Mouse (Mus musculus) kidney, adult 2 months (tissue): Measurements from ENCODE around the gene Pafah1b2. TPM values are rescaled to one million over a fixed set of nuclear protein-coding genes. Genes with fewer than 3 reads are reported as not detected.
A peak's percentile ranks its signal among the peaks of the same experiment; 100 is the strongest.

Experiments
- DNase-seq: peaks from one replicate; pipeline ENCODE4 v3.0.0; 2021
- H3K27ac ChIP-seq: fragments of 200-500 bp; 2 replicates; pipeline ENCODE4 v1.5.1; 2012; ENCODE audit warnings: low read depth, low read length, control low read depth, inconsistent platforms; ENCODE audit not compliant: insufficient read depth
- H3K27me3 ChIP-seq: fragments of 200-500 bp; replicated peaks from 2 replicates; pipeline ENCODE4 v1.6.1; 2012; ENCODE audit warnings: mild to moderate bottlenecking, moderate library complexity, low read length, inconsistent platforms; ENCODE audit not compliant: control insufficient read depth, insufficient read depth
- H3K36me3 ChIP-seq: fragments of 200-500 bp; 2 replicates; pipeline ENCODE4 v1.6.1; 2012; ENCODE audit warnings: mild to moderate bottlenecking, moderate library complexity, low read length, inconsistent platforms; ENCODE audit not compliant: control insufficient read depth, insufficient read depth
- H3K4me1 ChIP-seq: fragments of 200-500 bp; 2 replicates; pipeline ENCODE4 v1.6.1; 2011; ENCODE audit warnings: low read length; ENCODE audit not compliant: control insufficient read depth, insufficient read depth
- H3K4me3 ChIP-seq: fragments of 200-500 bp; 2 replicates; pipeline ENCODE4 v1.5.1; 2011; ENCODE audit warnings: mild to moderate bottlenecking, low read depth, low read length, control low read depth; ENCODE audit not compliant: insufficient read depth
- CTCF ChIP-seq: fragments of 200-500 bp; conservative IDR thresholded peaks from 2 replicates; pipeline ENCODE4 v1.5.1; 2011; ENCODE audit warnings: low read depth, mild to moderate bottlenecking, control low read depth, low read length, moderate library complexity, mixed read lengths; ENCODE audit not compliant: insufficient read depth, insufficient read length
- POLR2A ChIP-seq: fragments of 200-500 bp; IDR thresholded peaks from one replicate; pipeline ENCODE4 v1.6.1; 2011; ENCODE audit warnings: low read depth, low read length, control low read depth
- WGBS: fragments of 180-500 bp; shearing (Covaris S2); methylation state at CpG from one replicate; pipeline ENCODE4 v1.1.7; 2018; 5-methylcytosine and 5-hydroxymethylcytosine counted together
- polyA plus RNA-seq: library from polyadenylated mRNA; depleted of rRNA; stranded (reverse); fragments of >200 nt; gene quantifications from 2 replicates; pipeline ENCODE4 v1.2.3, GENCODE M21; 2012

The Pafah1b2 gene
- polyA plus RNA-seq, 1 experiment = 21.1 TPM

DNA sequence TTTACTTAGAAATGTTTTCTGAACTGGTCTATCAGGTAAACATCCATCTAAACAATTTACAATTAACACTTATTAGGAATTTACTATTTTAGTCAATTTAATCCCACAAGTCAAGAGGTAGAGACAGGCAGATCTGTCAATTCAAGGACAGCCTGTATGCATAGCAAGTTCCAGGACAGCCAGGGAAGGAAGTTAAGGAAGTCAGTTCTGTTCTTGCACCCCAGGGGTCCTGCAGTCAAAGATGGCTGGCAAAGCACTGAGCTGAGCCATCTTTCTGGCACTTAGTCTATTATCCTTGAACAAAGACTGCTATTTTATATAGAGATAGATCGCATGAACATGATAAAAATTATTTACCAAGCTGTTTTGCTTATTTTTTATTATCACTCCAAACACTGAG is 31.9 kb downstream of the Pafah1b2 start:
- no peaks in the 10 kb centered on the region; the same call in 1 of the 2 replicates for H3K36me3 ChIP-seq
- H3K27ac ChIP-seq = no peak overlapping the region
- TF ChIP-seq POLR2A = no peak
- TF ChIP-seq CTCF = no peak
- no peak for DNase-seq
- H3K4me1 ChIP-seq = peaks cover 11% of the 10 kb centered on the region; the same call in 1 of the 2 replicates
- WGBS = 85% methylated on average over 1 of the region's 1 CpGs
- H3K27me3 ChIP-seq = no peaks in the 10 kb centered on the region
- H3K4me3 ChIP-seq = no peak overlapping the region

DNA sequence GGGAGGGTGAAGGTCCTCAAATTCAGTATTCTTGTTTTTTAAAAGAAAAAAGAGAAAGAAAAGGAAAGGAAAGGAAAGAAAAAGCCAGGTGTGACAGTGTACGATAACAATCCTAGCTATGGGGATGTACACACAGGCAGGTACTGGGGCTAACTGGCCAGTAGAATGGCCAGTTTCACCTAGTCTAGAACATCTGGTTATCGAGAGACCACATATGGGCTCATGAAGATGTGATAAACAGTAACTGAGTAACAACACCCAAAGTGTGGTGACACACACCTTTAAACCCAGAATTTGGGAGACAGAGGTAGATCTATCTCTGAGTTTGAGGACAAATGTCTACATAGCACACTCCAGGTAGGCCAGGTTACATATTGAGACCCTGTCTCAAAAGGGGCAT is 32.7 kb downstream of the Pafah1b2 start:
- WGBS = 85% methylated on average over 2 of the region's 2 CpGs
- Histone ChIP-seq H3K36me3 (peaks cover under 1% of the 10 kb centered on the region; the same call in 1 of the 2 replicates), H3K4me3 (no peak overlapping the region), H3K27me3 (no peaks in the 10 kb centered on the region), H3K4me1 (peaks cover 11% of the 10 kb centered on the region; the same call in 1 of the 2 replicates), H3K27ac (no peak overlapping the region)
- TF ChIP-seq POLR2A = no peak
- TF ChIP-seq CTCF = no peak
- no peak for DNase-seq

DNA sequence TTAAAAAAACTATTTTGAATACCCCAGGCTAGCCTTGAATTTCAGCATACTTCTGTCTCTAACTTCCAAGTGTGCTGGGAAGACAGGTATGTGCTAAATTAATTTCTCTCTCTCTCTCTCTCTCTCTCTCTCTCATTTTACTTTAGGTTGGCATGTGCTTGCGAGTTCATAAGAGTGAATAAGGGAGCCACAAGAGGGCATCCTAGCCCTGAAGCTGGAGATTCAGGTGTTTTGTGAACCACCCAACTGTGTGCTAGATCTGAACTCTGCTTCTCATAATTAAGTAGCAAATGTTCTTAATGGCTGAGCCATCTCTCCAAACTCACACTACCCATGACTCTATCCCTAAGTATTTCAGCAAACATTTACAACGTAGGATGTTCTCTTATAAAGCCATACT is 35.6 kb downstream of the Pafah1b2 start:
- WGBS = 56% methylated on average over 2 of the region's 2 CpGs

DNA sequence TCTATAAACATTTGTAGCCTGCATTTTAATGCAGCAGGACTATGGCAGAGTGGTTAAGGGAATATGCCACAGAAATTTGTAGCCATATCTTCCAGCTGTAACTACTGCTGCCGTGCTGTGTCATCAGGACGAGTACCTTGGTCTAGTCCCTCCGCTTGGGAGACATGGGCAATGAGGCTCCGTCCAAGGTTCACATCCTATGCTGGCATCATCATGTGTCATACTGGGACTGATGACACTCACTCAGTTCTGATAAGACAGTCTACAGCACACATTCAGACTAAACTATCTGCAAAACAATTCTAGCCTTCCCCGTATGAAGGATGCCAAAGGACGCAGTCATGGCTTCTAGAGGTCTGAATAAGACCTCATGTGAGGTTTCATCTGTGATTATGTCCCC is 48.9 kb downstream of the Pafah1b2 start:
- Histone ChIP-seq H3K36me3 (peaks cover 4% of the 10 kb centered on the region; the same call in 1 of the 2 replicates), H3K4me1 (no peaks in the 10 kb centered on the region), H3K4me3 (no peak overlapping the region), H3K27ac (no peak overlapping the region), H3K27me3 (no peaks in the 10 kb centered on the region)
- TF ChIP-seq POLR2A (no peak), CTCF (no peak)
- DNase-seq = no peak
- 93% methylated on average over 6 of the region's 6 CpGs for WGBS

More for the DNA sequence above, 35.6 kb downstream of the Pafah1b2 start:
- no peak for DNase-seq
- H3K36me3 ChIP-seq = peaks cover 5% of the 10 kb centered on the region
- H3K27ac ChIP-seq = no peak overlapping the region
- H3K4me1 ChIP-seq = no peaks in the 10 kb centered on the region
- H3K4me3 ChIP-seq = no peak overlapping the region
- no peaks in the 10 kb centered on the region for H3K27me3 ChIP-seq
- TF ChIP-seq CTCF = 0 out of 2 replicates have a peak, but pooled peaks have one; percentile 27
- TF ChIP-seq POLR2A = no peak

DNA sequence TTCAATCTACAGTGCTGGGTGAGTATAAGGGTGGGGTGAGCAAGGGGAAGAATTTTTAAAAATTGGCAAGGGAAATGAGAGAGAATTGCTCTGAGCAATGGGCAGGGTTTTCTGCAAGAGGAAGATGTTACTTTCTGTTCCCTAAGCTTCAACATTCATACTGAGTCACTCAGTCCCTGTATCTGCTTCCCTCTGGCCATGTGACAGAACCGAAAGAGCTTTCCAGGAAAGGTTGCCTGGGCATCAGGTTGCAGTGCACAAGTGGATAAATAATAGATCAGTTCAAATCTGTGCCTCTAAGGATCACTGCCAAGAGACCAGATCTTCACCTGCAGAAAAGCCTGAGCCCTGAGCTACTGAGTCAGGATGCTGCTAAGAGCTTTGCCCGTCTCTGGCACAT is 50.6 kb downstream of the Pafah1b2 start:
- no peaks in the 10 kb centered on the region for H3K27me3 ChIP-seq
- H3K27ac ChIP-seq = no peak overlapping the region
- no peaks in the 10 kb centered on the region for H3K36me3 ChIP-seq
- DNase-seq = no peak
- no peak overlapping the region for H3K4me3 ChIP-seq
- WGBS = 72% methylated on average over 2 of the region's 2 CpGs
- H3K4me1 ChIP-seq = no peaks in the 10 kb centered on the region
- TF ChIP-seq CTCF (no peak), POLR2A (no peak)

DNA sequence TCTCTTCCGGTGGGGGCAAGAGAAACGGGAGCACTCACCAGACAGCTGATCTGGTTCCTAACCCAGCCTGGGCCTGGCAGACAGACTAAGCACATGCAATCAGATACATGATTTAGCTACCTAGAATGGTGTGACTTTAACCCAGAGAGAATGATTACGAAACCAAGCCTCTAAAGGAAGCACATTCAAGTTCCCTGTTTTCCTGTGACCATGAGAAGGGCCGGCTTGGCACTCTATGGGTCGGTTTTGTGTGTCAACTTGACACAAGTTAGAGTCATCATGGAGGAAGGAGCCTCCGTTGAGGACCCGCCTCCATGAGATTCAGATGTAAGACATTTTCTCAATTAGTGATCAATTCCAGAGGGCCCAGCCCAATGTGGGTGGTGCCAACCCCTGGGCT is 52.8 kb downstream of the Pafah1b2 start:
- H3K27ac ChIP-seq = no peak overlapping the region
- WGBS = 79% methylated on average over 7 of the region's 7 CpGs
- DNase-seq = no peak
- TF ChIP-seq POLR2A (no peak), CTCF (no peak)
- H3K36me3 ChIP-seq = no peaks in the 10 kb centered on the region
- H3K4me3 ChIP-seq = no peak overlapping the region
- H3K27me3 ChIP-seq = no peaks in the 10 kb centered on the region
- no peaks in the 10 kb centered on the region; the same call in 1 of the 2 replicates for H3K4me1 ChIP-seq

DNA sequence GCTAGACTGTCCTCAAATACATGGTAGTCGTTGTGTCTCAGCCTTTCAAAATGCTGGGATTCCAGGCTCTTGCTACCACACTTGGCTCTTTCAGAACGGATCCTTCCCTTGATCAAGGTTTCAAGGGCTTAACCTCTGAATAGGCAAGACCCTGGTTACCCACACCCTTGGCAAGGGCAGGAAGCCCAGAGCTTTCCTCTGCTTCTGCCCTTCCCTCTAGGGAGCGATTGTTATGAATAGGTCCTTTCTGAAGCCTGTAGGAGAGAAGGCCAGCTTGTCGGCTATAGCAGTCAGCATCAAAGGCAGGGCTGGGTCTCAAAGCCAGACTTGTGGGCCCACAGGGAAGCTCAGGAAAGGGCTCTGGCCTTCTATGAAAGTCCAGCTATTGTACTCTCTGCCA is 53.6 kb downstream of the Pafah1b2 start:
- Histone ChIP-seq H3K36me3 (no peaks in the 10 kb centered on the region), H3K27ac (no peak overlapping the region), H3K27me3 (no peaks in the 10 kb centered on the region), H3K4me1 (peaks cover under 1% of the 10 kb centered on the region; the same call in 1 of the 2 replicates), H3K4me3 (no peak overlapping the region)
- DNase-seq = no peak
- WGBS = 60% methylated on average over 4 of the region's 4 CpGs
- TF ChIP-seq POLR2A = no peak
- no peak for TF ChIP-seq CTCF
